Mouse (Mus musculus): ENCODE results near the gene Ahnak. TPM values are rescaled to one million over a fixed set of nuclear protein-coding genes. Genes with fewer than 3 reads are reported as not detected.
"Not testable (repeated sequence)": the region's sequence is repeated elsewhere in the genome, so short reads cannot be mapped to it uniquely, and the experiment has no call there.

The Ahnak gene
- total RNA-seq, 2 experiments from 2014 or later = 283 to 326 TPM

GRCm38 (mm10) chr19:9108536-9108935, 119.5 kb downstream of the Ahnak start:
- intact Hi-C loops (cut with DNase I) = loop anchor here (2.0 kb wide), 1 partner anchor 132 kb away; no protein-coding TSS in a partner anchor
- DNase-seq (ENCODE audit: low spot score) = no peak

- DNase-seq (ENCODE audit: low spot score) = no peak
- intact Hi-C loops (cut with DNase I) = loop anchor here (1.0 to 10.0 kb wide), 3 partner anchors 251 to 396 kb away; no protein-coding TSS in a partner anchor
Observed at GRCm38 (mm10) chr19:9110182-9110869, 121.2 kb downstream of the Ahnak start.

GRCm38 (mm10) chr19:9112043-9112442, 123.0 kb downstream of the Ahnak start:
- DNase-seq (ENCODE audit: low spot score) = no peak
- intact Hi-C loops (cut with DNase I) = loop anchor here (5.0 to 10.0 kb wide), 2 partner anchors 270 to 397 kb away; no protein-coding TSS in a partner anchor

DNA sequence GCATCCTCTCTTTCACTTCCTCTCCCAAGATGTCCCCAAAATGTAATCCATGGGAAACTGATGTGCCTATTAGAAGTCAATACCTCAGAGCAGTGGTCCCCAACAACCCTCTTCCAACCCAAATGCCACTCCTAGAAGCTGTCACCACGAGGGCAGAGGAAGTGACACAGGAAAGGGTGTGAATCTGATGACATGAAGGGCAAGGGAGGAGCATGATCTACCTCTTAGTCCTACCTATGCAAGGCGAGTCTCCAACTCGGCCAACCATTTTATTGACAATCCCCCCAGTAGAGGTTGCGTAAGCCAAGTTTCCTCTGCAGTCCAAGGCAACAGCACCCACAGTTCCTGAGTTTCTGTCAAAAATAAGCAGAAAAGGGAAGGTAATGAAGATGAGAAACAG, 127.2 kb downstream of the Ahnak start:
- intact Hi-C loops (cut with DNase I) = loop anchor here (10.0 kb wide), 1 partner anchor 401 kb away; no protein-coding TSS in a partner anchor

GRCm38 (mm10) chr19:9117275-9117674, 128.2 kb downstream of the Ahnak start:
- intact Hi-C loops (cut with DNase I) = loop anchor here (10.0 kb wide), 1 partner anchor 402 kb away; no protein-coding TSS in a partner anchor
- DNase-seq (ENCODE audit: low spot score) = no peak

More for the DNA sequence above, 127.2 kb downstream of the Ahnak start:
- DNase-seq (ENCODE audit: low spot score) = no peak

GRCm38 (mm10) chr19:9119655-9120425, 130.8 kb downstream of the Ahnak start:
- intact Hi-C loops (cut with DNase I) = loop anchor here (10.0 kb wide), 1 partner anchor 405 kb away; no protein-coding TSS in a partner anchor
- DNase-seq (ENCODE audit: low spot score) = no peak

DNA sequence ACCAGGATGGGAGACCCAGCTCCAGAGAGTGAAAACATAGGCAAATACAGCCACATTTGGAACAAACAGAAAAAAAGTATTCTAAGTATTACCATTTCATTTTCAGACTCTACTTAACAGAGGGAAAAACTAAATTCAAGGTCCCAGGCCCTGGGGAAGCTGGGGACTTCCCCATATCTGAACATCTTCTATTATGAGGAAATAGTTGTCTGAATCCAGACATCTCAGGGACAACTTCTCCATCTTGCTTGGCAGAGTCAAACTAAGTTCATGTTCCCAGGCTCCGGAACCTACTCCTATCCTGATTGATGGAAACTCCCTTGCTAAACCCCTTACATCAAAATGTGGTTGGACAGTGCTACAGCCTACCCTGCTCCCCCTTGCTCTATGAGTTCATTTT, 133.3 kb downstream of the Ahnak start:
- intact Hi-C loops (cut with DNase I) = no loop called here
- DNase-seq (ENCODE audit: low spot score) = no peak

DNA sequence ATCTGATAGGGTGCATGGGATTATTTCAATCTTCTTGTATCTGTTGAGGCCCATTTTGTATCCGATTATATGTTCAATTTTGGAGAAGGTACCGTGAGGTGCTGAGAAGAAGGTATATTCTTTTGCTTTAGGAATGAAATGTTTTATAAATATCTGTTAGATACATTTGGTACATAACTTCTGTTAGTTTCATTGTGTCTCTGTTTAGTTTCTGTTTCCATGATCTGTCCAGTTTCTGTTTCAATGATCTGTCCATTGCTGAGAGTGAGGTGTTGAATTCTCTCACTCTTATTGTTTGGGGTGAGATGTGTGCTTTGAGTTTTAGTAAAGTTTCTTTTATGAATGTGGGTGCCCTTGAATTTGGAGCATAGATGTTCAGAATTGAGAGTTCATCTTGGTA, 134.9 kb downstream of the Ahnak start:
- DNase-seq (ENCODE audit: low spot score); intact Hi-C loops (cut with DNase I): not testable (repeated sequence)

Other genes with a start within 250 kb of the Ahnak start
- not detected for gene 1700092M07Rik, start 248.6 kb upstream of the Ahnak start, total RNA-seq (2021)
- gene Stx5a, start 247.9 kb upstream of the Ahnak start, total RNA-seq (2021) = 10 to 100 TPM; 27.6 to 31.0 TPM
- 10 to 100 TPM; 37.5 to 48.1 TPM for gene Nxf1, start 232.2 kb upstream of the Ahnak start, total RNA-seq (2021)
- 100 to 1,000 TPM; 108 to 110 TPM for gene Tmem223, start 218.3 kb upstream of the Ahnak start, total RNA-seq (2021)
- 10 to 100 TPM; 14.8 to 16.4 TPM for gene Tmem179b, start 214.8 kb upstream of the Ahnak start, total RNA-seq (2021)
- 1 to 10 TPM; 7.4 to 7.6 TPM for gene Taf6l, start 202.9 kb upstream of the Ahnak start, total RNA-seq (2021)
- gene Polr2g, start 190.7 kb upstream of the Ahnak start, total RNA-seq (2021) = 10 to 100 TPM; 53.4 to 62.4 TPM
- 1 to 10 TPM; 1.9 to 2.1 TPM for gene Zbtb3, start 186.7 kb upstream of the Ahnak start, total RNA-seq (2021)
- 10 to 100 TPM; 12.5 to 15.8 TPM for gene Ttc9c, start 170.0 kb upstream of the Ahnak start, total RNA-seq (2021)
- gene Hnrnpul2, start 169.3 kb upstream of the Ahnak start, total RNA-seq (2021) = 10 to 100 TPM; 42.5 to 49.4 TPM
- gene AC129217.1, start 159.5 kb upstream of the Ahnak start, total RNA-seq (2021) = not detected
- gene Bscl2, start 151.8 kb upstream of the Ahnak start, total RNA-seq (2021) = 10 to 100 TPM; 23.9 to 24.0 TPM
- not detected for gene Gng3, start 150.1 kb upstream of the Ahnak start, total RNA-seq (2021)
- 1 to 10 TPM; 3.3 to 4.9 TPM for gene Lrrn4cl, start 138.5 kb upstream of the Ahnak start, total RNA-seq (2021)
- gene Ubxn1, start 117.8 kb upstream of the Ahnak start, total RNA-seq (2021) = 100 to 1,000 TPM; 113 to 124 TPM
- 10 to 100 TPM; 59.3 to 60.1 TPM for gene Uqcc3, start 108.4 kb upstream of the Ahnak start, total RNA-seq (2021)
- gene Lbhd1, start 105.6 kb upstream of the Ahnak start, total RNA-seq (2021) = 1 to 10 TPM; 1.4 to 5.9 TPM
- gene Gm49403, start 105.4 kb upstream of the Ahnak start, total RNA-seq (2021) = not detected
- 10 to 100 TPM; 17.6 to 19.8 TPM for gene 1810009A15Rik, start 100.4 kb upstream of the Ahnak start, total RNA-seq (2021)
- 1 to 10 TPM in 1 of 2 experiments, under 1 TPM in 1; 0.68 to 2.0 TPM for gene Gm49416, start 100.4 kb upstream of the Ahnak start, total RNA-seq (2021)
- gene Ints5, start 96.3 kb upstream of the Ahnak start, total RNA-seq (2021) = 10 to 100 TPM; 11.2 to 11.8 TPM
- gene Ganab, start 91.2 kb upstream of the Ahnak start, total RNA-seq (2021) = 10 to 100 TPM; 55.6 to 58.7 TPM
- gene B3gat3, start 68.9 kb upstream of the Ahnak start, total RNA-seq (2021) = 10 to 100 TPM; 35.9 to 36.7 TPM
- gene Rom1, start 59.9 kb upstream of the Ahnak start, total RNA-seq (2021) = 10 to 100 TPM; 22.0 to 23.6 TPM
- gene Eml3, start 59.7 kb upstream of the Ahnak start, total RNA-seq (2021) = 1 to 10 TPM; 8.9 to 9.1 TPM
- 10 to 100 TPM; 29.5 to 32.3 TPM for gene Mta2, start 47.4 kb upstream of the Ahnak start, total RNA-seq (2021)
- 1 to 10 TPM; 7.2 to 8.8 TPM for gene Tut1, start 35.4 kb upstream of the Ahnak start, total RNA-seq (2021)
- 100 to 1,000 TPM; 241 to 256 TPM for gene Eef1g, start 22.2 kb upstream of the Ahnak start, total RNA-seq (2021)
- 1 to 10 TPM in 1 of 2 experiments, not detected in 1; 3.6 TPM for gene Scgb1a1, start 98.7 kb downstream of the Ahnak start, total RNA-seq (2021)
- gene Asrgl1, start 146.4 kb downstream of the Ahnak start, total RNA-seq (2021) = 10 to 100 TPM; 22.4 to 26.3 TPM

All from heart, postnatal 25 days (tissue).